Mouse (Mus musculus) midbrain, embryonic 16.5 days (tissue): ENCODE measurements around the gene Erfe. TPM values are rescaled to one million over a fixed set of nuclear protein-coding genes. Genes with fewer than 3 reads are reported as not detected.

Experiments used
- ATAC-seq: fragments of 200-750 bp; cut with Nextera tagmentation; 2 replicates; pipeline ENCODE4 v1.8.0; 2017; ENCODE audit warnings: moderate TSS enrichment
- H3K27ac ChIP-seq: fragments of 300-500 bp; sonication (generic); 2 replicates; pipeline ENCODE4 v1.5.1; 2014; ENCODE audit warnings: mild to moderate bottlenecking, low read length, mixed read lengths
- H3K27me3 ChIP-seq: fragments of 300-500 bp; sonication (generic); 2 replicates; pipeline ENCODE4 v1.6.1; 2014; ENCODE audit warnings: low read depth, low read length, mixed read lengths; ENCODE audit not compliant: control insufficient read depth, insufficient read depth
- H3K36me3 ChIP-seq: fragments of 300-500 bp; sonication (generic); 2 replicates; pipeline ENCODE4 v1.6.1; 2014; ENCODE audit warnings: mild to moderate bottlenecking, low read length, moderate library complexity, mixed read lengths; ENCODE audit not compliant: control insufficient read depth, insufficient read depth
- H3K4me1 ChIP-seq: fragments of 300-500 bp; sonication (generic); 2 replicates; pipeline ENCODE4 v1.6.1; 2014; ENCODE audit warnings: mild to moderate bottlenecking, low read length, mixed read lengths; ENCODE audit not compliant: control insufficient read depth, insufficient read depth
- H3K4me2 ChIP-seq: fragments of 300-500 bp; sonication (generic); 2 replicates; pipeline ENCODE4 v1.6.1; 2014; ENCODE audit warnings: mild to moderate bottlenecking, low read length, mixed read lengths
- H3K4me3 ChIP-seq: fragments of 300-500 bp; sonication (generic); 2 replicates; pipeline ENCODE4 v1.5.1; 2014; ENCODE audit warnings: low read depth, mild to moderate bottlenecking, low read length, moderate library complexity, mixed read lengths
- H3K9ac ChIP-seq: fragments of 300-500 bp; sonication (generic); 2 replicates; pipeline ENCODE4 v1.6.1; 2014; ENCODE audit warnings: low read depth, low read length, mixed read lengths
- H3K9me3 ChIP-seq: fragments of 300-500 bp; sonication (generic); replicated peaks from 2 replicates; pipeline ENCODE4 v1.6.1; 2014; ENCODE audit warnings: mild to moderate bottlenecking, low read length, mixed read lengths; ENCODE audit not compliant: control insufficient read depth, poor library complexity, severe bottlenecking
- WGBS: fragments of 180-500 bp; shearing (Covaris S2); extraction: QIAGEN DNeasy Blood & Tissue Kit; methylation state at CpG from one replicate; pipeline ENCODE4 v1.1.7; 2014; 5-methylcytosine and 5-hydroxymethylcytosine counted together
- polyA plus RNA-seq: library from polyadenylated mRNA; unstranded; fragments of >200 nt; fragmentation: Nextera tagmentation; extraction: Ambion mirVana; gene quantifications from 2 replicates; pipeline ENCODE4 v1.2.1, GENCODE M21; 2015

The Erfe gene
- polyA plus RNA-seq, 1 experiment from 2014 or later: 0.18 TPM

DNA sequence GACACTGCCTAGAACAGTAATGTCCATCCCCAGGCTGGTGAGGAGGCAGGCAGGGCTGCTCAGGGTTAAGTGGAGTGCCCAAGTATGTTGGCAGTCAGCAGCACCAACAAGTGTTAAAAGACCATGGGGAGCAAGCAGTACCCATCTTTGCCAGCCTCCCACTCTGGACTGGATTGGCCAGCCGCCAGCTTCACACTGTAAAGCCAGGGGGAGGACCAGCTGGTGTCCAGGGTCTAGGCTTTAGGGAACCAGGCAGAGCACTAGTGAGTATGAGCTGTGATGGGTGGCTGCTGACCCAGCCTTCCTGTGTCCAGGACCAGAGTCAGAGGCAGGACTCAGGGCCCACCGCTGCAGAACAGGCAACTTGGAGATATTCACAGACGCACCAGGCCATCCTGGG is 22.2 kb upstream of the Erfe start:
- no peak overlapping the region for H3K9ac ChIP-seq
- no peak overlapping the region for H3K4me3 ChIP-seq
- peaks cover 6% of the 10 kb centered on the region; the same call in 1 of the 2 replicates for H3K4me1 ChIP-seq
- no peak overlapping the region for H3K4me2 ChIP-seq
- WGBS: 76% methylated on average over 3 of the region's 3 CpGs
- H3K27ac ChIP-seq: no peak overlapping the region
- H3K27me3 ChIP-seq: peaks cover 40% of the 10 kb centered on the region
- no peak for ATAC-seq
- no peaks in the 10 kb centered on the region for H3K36me3 ChIP-seq
- H3K9me3 ChIP-seq: no peaks in the 10 kb centered on the region

DNA sequence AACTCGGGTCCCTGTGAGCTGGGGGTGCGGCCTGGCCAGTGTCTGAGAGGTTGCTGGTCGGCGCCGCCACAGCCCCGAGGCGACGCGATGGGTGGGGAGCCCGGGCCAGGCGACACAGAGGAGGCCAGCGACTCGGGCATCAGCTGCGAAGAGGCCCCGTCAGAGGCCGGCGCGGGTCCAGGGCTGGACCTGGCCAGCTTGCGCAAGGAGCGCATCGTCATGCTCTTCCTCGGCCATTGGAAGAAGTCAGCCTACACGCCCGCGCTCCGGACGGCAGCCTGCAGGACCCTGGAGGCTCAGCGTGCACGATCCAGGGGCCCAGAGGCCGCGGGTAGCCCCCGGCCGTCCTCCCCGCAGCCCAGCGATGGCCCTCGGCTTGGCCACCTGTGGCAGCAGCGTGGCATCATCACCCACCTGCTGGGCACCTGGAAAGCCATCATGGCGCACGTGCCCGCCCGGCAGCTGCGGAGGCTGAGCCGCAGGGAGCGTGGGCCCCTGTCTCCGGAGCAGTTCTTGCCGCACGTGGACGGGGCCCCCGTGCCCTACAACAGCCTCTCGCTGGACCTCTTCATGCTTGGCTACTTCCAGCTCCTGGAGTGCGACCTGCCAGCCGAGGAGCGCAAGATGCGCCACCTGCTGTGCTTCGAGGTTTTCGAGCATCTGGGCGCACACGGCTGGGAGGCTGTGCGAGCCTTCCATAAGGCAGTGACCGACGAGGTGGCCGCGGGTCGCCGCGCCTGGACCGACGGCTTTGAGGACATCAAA is 21.1 kb upstream of the Erfe start:
- H3K4me2 ChIP-seq: peak overlapping the region; percentile 79
- peaks cover 6% of the 10 kb centered on the region; the same call in 1 of the 2 replicates for H3K4me1 ChIP-seq
- ATAC-seq: peak; percentile 43; the same call in 1 of the 2 replicates
- H3K4me3 ChIP-seq: peak overlapping the region; percentile 37
- H3K9me3 ChIP-seq: no peaks in the 10 kb centered on the region
- no peak overlapping the region for H3K27ac ChIP-seq
- peak overlapping the region; percentile 41; the same call in 1 of the 2 replicates for H3K9ac ChIP-seq
- peaks cover 40% of the 10 kb centered on the region for H3K27me3 ChIP-seq
- no peaks in the 10 kb centered on the region for H3K36me3 ChIP-seq
- 2% methylated on average over 67 of the region's 68 CpGs for WGBS

- peak; percentile 66 for ATAC-seq
- peaks cover 40% of the 10 kb centered on the region for H3K27me3 ChIP-seq
- H3K9ac ChIP-seq: no peak overlapping the region
- 36% methylated on average over 3 of the region's 3 CpGs for WGBS
- no peak overlapping the region for H3K4me3 ChIP-seq
- H3K36me3 ChIP-seq: no peaks in the 10 kb centered on the region
- H3K27ac ChIP-seq: no peak overlapping the region
- H3K4me2 ChIP-seq: no peak overlapping the region
- no peaks in the 10 kb centered on the region for H3K9me3 ChIP-seq
- peaks cover 6% of the 10 kb centered on the region; the same call in 1 of the 2 replicates for H3K4me1 ChIP-seq
Measured at GRCm38 (mm10) chr1:91346892-91347291, 19.3 kb upstream of the Erfe start.

DNA sequence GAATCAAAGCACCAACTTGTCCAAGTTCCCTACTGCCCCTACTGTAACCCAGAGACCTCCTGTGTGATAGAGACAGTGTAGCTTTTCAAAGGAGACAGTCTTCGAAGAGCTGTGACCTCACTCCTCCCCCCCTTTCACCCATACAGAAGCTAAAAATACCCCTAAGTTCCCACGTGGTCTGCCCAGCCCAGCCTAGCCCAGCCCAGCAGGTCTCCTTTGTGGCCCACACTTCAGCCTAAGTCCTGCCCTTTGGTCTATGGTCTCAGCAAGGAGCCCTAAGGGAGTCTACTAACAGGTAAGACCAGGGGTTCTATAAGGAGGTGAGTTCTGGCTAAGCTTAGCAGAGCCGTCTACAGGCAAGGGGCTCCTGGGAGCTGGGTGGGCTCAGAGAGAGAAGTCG is 15.4 kb upstream of the Erfe start, which contains the start of gene Klhl30:
TSS of gene Klhl30 (plus strand) at position 176 of the 400 bp plus-strand sequence.
- no peak within 1 kb of the TSS for H3K27ac ChIP-seq
- ATAC-seq: no peak
- WGBS: 63% methylated on average over 4 of the region's 4 CpGs

GRCm38 (mm10) chr1:91351249-91351648 is 15.0 kb upstream of the Erfe start:
- Histone ChIP-seq H3K4me3 (no peak overlapping the region), H3K4me2 (no peak overlapping the region), H3K9me3 (no peaks in the 10 kb centered on the region), H3K36me3 (no peaks in the 10 kb centered on the region), H3K9ac (no peak overlapping the region), H3K4me1 (no peaks in the 10 kb centered on the region), H3K27me3 (peaks cover 4% of the 10 kb centered on the region), H3K27ac (no peak overlapping the region)
- ATAC-seq: no peak
- 76% methylated on average over 3 of the region's 3 CpGs for WGBS

More for the DNA sequence above, 15.4 kb upstream of the Erfe start, which contains the start of gene Klhl30:
- H3K27me3 ChIP-seq: peaks cover 8% of the 10 kb centered on the region
- H3K9me3 ChIP-seq: no peaks in the 10 kb centered on the region
- H3K36me3 ChIP-seq: no peaks in the 10 kb centered on the region
- no peak within 1 kb of the TSS for H3K4me3 ChIP-seq
- no peak within 1 kb of the TSS for H3K4me2 ChIP-seq
- no peaks in the 10 kb centered on the region for H3K4me1 ChIP-seq
- H3K9ac ChIP-seq: no peak within 1 kb of the TSS

- Histone ChIP-seq H3K4me3 (no peak overlapping the region), H3K27me3 (no peaks in the 10 kb centered on the region), H3K4me1 (no peaks in the 10 kb centered on the region), H3K36me3 (no peaks in the 10 kb centered on the region), H3K9me3 (no peaks in the 10 kb centered on the region), H3K9ac (no peak overlapping the region), H3K4me2 (no peak overlapping the region), H3K27ac (no peak overlapping the region)
- 92% methylated on average over 2 of the region's 2 CpGs for WGBS
- ATAC-seq: no peak
Measured at GRCm38 (mm10) chr1:91352277-91352676, 14.0 kb upstream of the Erfe start.

DNA sequence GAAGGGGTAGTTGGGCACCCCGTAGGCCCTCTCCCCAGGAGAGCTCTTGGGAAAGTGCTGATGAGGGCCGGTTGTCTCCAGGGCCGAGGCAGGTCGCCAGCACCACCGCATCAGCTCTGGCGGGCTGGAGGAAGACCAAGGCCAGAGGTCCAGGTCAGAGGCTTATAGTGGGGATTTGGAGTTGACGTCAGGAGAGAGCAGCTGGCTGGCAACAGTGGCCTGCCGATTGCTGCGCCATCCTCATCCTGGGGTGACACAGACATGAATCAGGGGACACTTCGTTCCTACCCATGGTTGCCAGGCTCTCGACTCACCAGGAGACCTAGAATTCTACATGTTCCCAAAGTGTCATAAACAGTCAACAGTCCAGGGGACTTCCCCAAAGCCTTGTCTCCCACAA is 10.1 kb upstream of the Erfe start:
- Histone ChIP-seq H3K9me3 (no peaks in the 10 kb centered on the region), H3K27me3 (no peaks in the 10 kb centered on the region), H3K4me3 (no peak overlapping the region), H3K4me2 (no peak overlapping the region), H3K36me3 (no peaks in the 10 kb centered on the region), H3K9ac (no peak overlapping the region), H3K4me1 (no peaks in the 10 kb centered on the region), H3K27ac (no peak overlapping the region)
- 86% methylated on average over 11 of the region's 11 CpGs for WGBS
- ATAC-seq: no peak

DNA sequence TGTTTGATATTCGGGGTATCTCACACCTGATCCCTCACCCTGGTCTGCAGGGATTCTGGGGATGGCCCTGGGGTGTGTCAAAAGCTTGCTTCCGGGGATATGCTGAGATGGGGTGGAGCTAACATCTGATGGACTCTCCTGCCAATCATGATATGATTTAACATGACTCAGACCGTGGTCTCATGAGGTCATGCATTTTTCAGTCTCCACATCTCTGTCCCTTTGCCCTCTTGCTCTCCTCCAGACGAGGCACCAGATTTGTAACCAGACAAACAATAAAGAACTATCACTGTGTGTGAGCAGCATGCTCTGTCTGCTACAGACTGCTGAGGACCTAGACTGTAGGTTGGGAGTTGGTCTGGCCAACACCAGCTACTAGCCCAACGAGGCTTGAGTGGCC is 4.1 kb upstream of the Erfe start:
- no peak for ATAC-seq
- Histone ChIP-seq H3K27me3 (peaks cover 10% of the 10 kb centered on the region), H3K4me3 (no peak overlapping the region), H3K4me2 (no peak overlapping the region), H3K36me3 (no peaks in the 10 kb centered on the region), H3K4me1 (peaks cover 4% of the 10 kb centered on the region; the same call in 1 of the 2 replicates), H3K9me3 (peaks cover 5% of the 10 kb centered on the region; the same call in 1 of the 2 replicates), H3K9ac (no peak overlapping the region), H3K27ac (no peak overlapping the region)
- 80% methylated on average over 5 of the region's 5 CpGs for WGBS
